Mouse (Mus musculus) CH12.LX (cell line): ENCODE results near the gene Syt1.

Source experiments
- CHD1 ChIP-seq: IDR thresholded peaks from 2 replicates; pipeline ENCODE4 v1.6.1; 2012; ENCODE audit warnings: low read depth, low read length, improper control_type of control experiment, inconsistent platforms
- CTCF ChIP-seq, 2 experiments: IDR thresholded peaks in 1 of 2; conservative IDR thresholded peaks in 1 of 2; 2 replicates each; pipeline ENCODE4 v1.5.1; 2011 to 2012; ENCODE audit warnings: low read depth in 2 of 2, low read length in 2 of 2, improper control_type of control experiment in 1 of 2, inconsistent platforms in 1 of 2, mild to moderate bottlenecking in 1 of 2, moderate library complexity in 1 of 2
- ELF1 ChIP-seq: IDR thresholded peaks from 2 replicates; pipeline ENCODE4 v1.6.1; 2014; ENCODE audit warnings: low read depth, mild to moderate bottlenecking, inconsistent platforms, low read length, improper control_type of control experiment
- MAFK ChIP-seq: IDR thresholded peaks from 2 replicates; pipeline ENCODE4 v1.6.1; 2011; ENCODE audit warnings: low read length, improper control_type of control experiment; ENCODE audit not compliant: insufficient replicate concordance
- MXI1 ChIP-seq: IDR thresholded peaks from 2 replicates; pipeline ENCODE4 v1.6.1; 2011; ENCODE audit warnings: mild to moderate bottlenecking, low read depth, low read length, improper control_type of control experiment
- MYC ChIP-seq: IDR thresholded peaks from 2 replicates; pipeline ENCODE4 v1.6.1; 2011; ENCODE audit warnings: low read depth, mild to moderate bottlenecking, improper control_type of control experiment, low read length
- NELFE ChIP-seq: IDR thresholded peaks from 2 replicates; pipeline ENCODE4 v1.6.1; 2011; ENCODE audit warnings: low read depth, low read length, improper control_type of control experiment
- POLR2A ChIP-seq: IDR thresholded peaks from 2 replicates; pipeline ENCODE4 v1.6.1; 2011; ENCODE audit warnings: low read depth, mild to moderate bottlenecking, improper control_type of control experiment, low read length
- TBP ChIP-seq: conservative IDR thresholded peaks from 2 replicates; pipeline ENCODE4 v1.6.1; 2011; ENCODE audit warnings: low read depth, low read length, improper control_type of control experiment
- TCF12 ChIP-seq: IDR thresholded peaks from 2 replicates; pipeline ENCODE4 v1.6.1; 2014; ENCODE audit warnings: low read depth, mild to moderate bottlenecking, inconsistent platforms, low read length, improper control_type of control experiment
- UBTF ChIP-seq: IDR thresholded peaks from 2 replicates; pipeline ENCODE4 v1.6.1; 2012; ENCODE audit warnings: low read depth, mild to moderate bottlenecking, inconsistent platforms, low read length, improper control_type of control experiment, moderate library complexity
- USF1 ChIP-seq: IDR thresholded peaks from 2 replicates; pipeline ENCODE4 v1.6.1; 2014; ENCODE audit warnings: low read depth, mild to moderate bottlenecking, inconsistent platforms, low read length, improper control_type of control experiment
- ZNF384 ChIP-seq: IDR thresholded peaks from 2 replicates; pipeline ENCODE4 v1.6.1; 2012; ENCODE audit warnings: low read depth, low read length, improper control_type of control experiment, inconsistent platforms

- TF ChIP-seq POLR2A (no peak), NELFE (no peak), CTCF (conservative IDR thresholded peaks at IDR 0.05 in 1 of 2, IDR thresholded peaks at IDR 0.05 in 1 of 2; ENCODE audit: low read depth in 2 of 2, low read length in 2 of 2) (no peak), MYC (no peak), ZNF384 (no peak), TBP (no peak), MXI1 (no peak), MAFK (no peak), CHD1 (no peak), UBTF (no peak), TCF12 (no peak), USF1 (no peak), ELF1 (no peak)
Measured at GRCm38 (mm10) chr10:108893288-108893687, 117.5 kb downstream of the Syt1 start.
